Mouse (Mus musculus): ENCODE data around the gene Kalrn.

GRCm38 (mm10) chr16:34572406-34573150, 754 bp downstream of the Kalrn start:
- TF ChIP-seq CTCF (conservative IDR thresholded peaks at IDR 0.05; ENCODE audit: low read length) (no peak), POU5F1 (IDR thresholded peaks at IDR 0.05; ENCODE audit: borderline replicate concordance, low read length) (no peak), NANOG (IDR thresholded peaks at IDR 0.05; ENCODE audit: borderline replicate concordance, low read length) (no peak)

Data from E14TG2a.4 (cell line).